Mouse (Mus musculus): ENCODE results near the gene Qrfpr.

Gene Qrfpr

DNA sequence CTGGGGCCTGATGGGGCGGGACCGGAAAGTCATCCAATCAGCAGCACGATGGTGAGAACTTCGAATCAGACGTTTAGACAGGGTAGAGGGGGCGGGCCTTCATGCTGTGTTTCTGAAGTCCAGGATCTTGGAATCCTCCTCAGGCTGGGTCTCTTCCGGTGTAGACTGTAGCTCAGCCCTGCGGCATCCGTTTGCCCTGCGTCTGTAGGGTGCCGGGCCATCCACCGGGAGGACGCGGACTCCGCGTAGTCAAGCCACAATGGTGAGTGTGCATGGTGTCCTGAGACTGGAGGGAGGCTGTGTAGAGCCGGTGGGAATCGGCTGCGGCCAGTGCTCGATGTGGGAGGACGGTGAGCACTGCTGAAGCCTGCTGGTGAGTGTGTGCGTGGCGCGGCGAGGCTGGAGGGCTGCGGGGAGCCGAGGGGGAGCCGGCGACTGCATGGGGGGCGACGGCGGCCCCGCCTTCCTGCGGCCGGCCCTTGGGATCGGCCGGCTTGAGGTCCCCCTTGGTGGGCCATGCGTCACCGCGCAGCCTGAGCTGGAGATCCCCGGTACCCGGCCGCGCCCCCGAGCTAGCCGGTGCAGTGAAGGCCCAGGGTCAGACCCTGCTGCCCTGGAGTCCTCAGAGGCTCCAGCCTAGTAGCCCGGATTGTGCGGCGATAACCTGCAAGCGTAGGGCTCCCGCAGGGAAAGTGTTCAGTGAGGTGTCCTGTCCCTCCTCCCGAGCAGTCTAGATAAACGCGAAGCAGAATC lies 71.0 kb downstream of the Qrfpr start, which contains the start of gene D3Ertd254e:
Gene D3Ertd254e, plus strand, starts transcription at position 84 of the 753 bp plus-strand sequence.
- DNase-seq (ENCODE audit: low read depth, low spot score) = peak; percentile 98

DNA sequence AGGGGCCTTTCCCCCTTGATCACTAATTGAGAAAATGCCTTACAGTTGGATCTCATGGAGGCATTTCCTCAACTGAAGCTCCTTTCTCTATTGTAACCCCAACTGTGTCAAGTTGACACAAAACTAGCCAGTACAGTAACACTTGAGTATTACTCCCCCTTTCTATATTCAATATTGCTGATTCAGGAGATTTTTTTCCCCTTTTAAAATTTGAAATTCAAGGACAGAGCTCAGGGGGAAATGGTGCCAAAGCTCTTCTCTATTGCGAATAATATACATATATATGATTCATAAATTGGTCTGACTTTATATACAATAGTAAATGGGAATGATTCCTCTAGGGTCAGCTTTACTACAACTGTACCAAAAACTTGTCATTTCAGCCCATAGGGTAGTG lies 71.6 kb downstream of the Qrfpr start:
- no peak for DNase-seq (ENCODE audit: low read depth, low spot score)

DNA sequence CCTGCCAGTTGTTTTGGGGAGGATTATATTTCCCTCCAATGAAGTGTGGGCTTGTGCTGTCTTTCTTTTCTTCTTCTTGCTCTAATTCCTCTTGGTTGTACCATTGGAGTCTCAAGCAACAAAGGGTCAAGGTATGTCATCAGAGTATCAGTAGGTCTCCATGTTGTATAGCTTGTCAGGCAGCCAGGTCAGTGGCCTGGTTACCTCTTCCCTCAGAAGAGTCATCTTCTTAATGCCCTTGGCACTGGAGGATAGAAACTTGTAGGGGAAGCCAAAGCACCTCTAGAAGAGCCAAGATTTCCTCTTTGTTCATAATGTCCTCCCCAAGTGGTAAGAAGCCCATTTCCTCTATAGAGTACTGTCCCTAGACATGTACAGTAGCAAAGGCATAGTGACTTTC lies 83.1 kb downstream of the Qrfpr start:
- DNase-seq (ENCODE audit: low read depth, low spot score) = no peak

DNA sequence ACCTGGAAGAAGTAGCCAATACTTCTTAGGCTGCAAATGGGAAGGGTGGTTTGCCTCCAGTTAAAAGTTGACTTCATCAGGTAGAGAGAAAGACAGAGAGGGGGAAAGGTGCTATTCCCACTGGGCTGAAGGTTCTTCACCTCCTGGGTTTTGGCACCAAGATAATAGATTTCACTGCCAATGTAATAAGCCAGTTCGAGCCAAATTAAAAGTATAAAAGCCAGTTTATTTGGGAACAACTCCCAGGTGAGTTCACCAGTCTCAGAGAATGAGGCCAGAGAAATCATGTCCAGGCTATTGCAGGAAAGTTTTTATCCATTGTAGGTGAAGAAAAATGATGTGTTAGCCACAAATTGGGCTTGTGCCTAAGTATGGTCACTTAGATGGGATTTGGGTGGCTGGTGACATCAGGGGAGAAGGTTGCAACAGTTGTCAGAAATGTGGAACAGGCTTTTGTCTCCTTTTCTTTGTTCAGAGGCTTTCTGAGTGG lies 83.9 kb downstream of the Qrfpr start:
- DNase-seq (ENCODE audit: low read depth, low spot score) = no peak

DNA sequence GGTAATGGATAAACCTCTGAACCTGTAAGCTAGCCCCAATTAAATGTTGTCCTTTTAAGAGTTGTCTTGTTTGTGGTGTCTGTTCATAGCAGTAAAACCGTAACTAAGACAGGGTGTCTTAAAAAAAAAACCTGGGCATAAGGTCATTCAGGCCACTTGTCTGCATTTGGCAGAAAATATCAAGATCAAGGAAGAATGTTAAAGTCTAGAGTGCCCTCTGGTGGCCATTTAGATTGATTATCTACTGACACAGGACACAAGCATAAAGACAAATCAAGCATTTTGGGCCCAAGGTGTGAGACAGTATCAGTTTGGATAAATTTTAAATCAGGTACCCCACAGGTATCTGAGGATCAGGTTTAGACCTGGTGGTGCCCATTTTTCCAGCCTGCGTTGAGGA lies 84.6 kb downstream of the Qrfpr start:
- peak; percentile 79 for DNase-seq (ENCODE audit: low read depth, low spot score)

DNA sequence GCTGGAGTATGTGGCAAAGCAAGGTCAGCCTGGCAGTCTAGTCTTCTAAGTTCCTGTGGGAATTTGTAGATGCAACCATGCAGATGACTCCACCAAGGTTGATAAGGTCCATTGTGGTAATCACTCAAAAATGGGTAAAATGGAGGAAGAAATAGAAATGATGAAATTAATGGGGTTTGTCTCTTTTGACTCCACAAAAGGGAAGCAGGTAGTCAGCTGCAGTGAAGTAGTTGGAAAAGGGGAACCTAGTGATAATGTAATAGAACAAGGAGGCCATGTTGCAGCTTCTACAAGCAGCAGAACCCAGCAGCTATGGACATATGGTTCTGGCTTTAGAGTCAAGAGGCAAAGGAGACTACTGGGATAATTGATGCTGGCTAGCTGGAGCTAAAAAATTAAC lies 86.0 kb downstream of the Qrfpr start:
- no peak for DNase-seq (ENCODE audit: low read depth, low spot score)

Measured in R1 (cell line).